Mouse (Mus musculus): ENCODE data around the gene Scp2d1.

GRCm38 (mm10) chr2:144779263-144779662 lies 44.2 kb upstream of the Scp2d1 start:
- TF ChIP-seq CTCF (IDR thresholded peaks at IDR 0.05; ENCODE audit: low read depth): no peak
- TF ChIP-seq EP300 (IDR thresholded peaks at IDR 0.05; ENCODE audit: low read depth): no peak
